Mouse (Mus musculus): Measurements from ENCODE around the gene Ebna1bp2. TPM values are rescaled to one million over a fixed set of nuclear protein-coding genes. Genes with fewer than 3 reads are reported as not detected.

Ebna1bp2 gene
- polyA plus RNA-seq (2012; ENCODE audit: insufficient read depth, insufficient read length, missing spikeins): 45.1 and 47.8 TPM in 2 replicates

GRCm38 (mm10) chr4:118620279-118620966, at the start of gene Ebna1bp2, which contains the start of gene Cfap57:
Gene Ebna1bp2 (plus strand): TSS chr4:118620799.
Gene Cfap57 (minus strand): TSS chr4:118620777.
- Histone ChIP-seq H3K27ac (replicated peaks; ENCODE audit: low read depth, low read length) (no peak within 1 kb of the TSS), H3K4me1 (ENCODE audit: control insufficient read depth, insufficient read depth, insufficient read length, low read length) (peaks cover 5% of the 10 kb centered on the region), H3K4me3 (ENCODE audit: insufficient read depth, low read depth, low read length) (peak within 1 kb of the TSS; percentile 87)

GRCm38 (mm10) chr4:118571441-118571840, 49.2 kb upstream of the Ebna1bp2 start:
- Histone ChIP-seq H3K4me3 (ENCODE audit: insufficient read depth, low read depth, low read length) (no peak overlapping the region), H3K27ac (replicated peaks; ENCODE audit: low read depth, low read length) (no peak overlapping the region), H3K4me1 (ENCODE audit: control insufficient read depth, insufficient read depth, insufficient read length, low read length) (no peaks in the 10 kb centered on the region)

GRCm38 (mm10) chr4:118576097-118576496, 44.5 kb upstream of the Ebna1bp2 start:
- no peaks in the 10 kb centered on the region for H3K4me1 ChIP-seq (ENCODE audit: control insufficient read depth, insufficient read depth, insufficient read length, low read length)
- H3K27ac ChIP-seq (replicated peaks; ENCODE audit: low read depth, low read length): no peak overlapping the region
- no peak overlapping the region for H3K4me3 ChIP-seq (ENCODE audit: insufficient read depth, low read depth, low read length)

- Histone ChIP-seq H3K27ac (replicated peaks; ENCODE audit: low read depth, low read length) (no peak overlapping the region), H3K4me1 (ENCODE audit: control insufficient read depth, insufficient read depth, insufficient read length, low read length) (no peaks in the 10 kb centered on the region), H3K4me3 (ENCODE audit: insufficient read depth, low read depth, low read length) (no peak overlapping the region)
These were observed 41.3 kb upstream of the Ebna1bp2 start for GRCm38 (mm10) chr4:118579313-118579712.

GRCm38 (mm10) chr4:118581508-118581907, 39.1 kb upstream of the Ebna1bp2 start:
- no peak overlapping the region for H3K4me3 ChIP-seq (ENCODE audit: insufficient read depth, low read depth, low read length)
- H3K27ac ChIP-seq (replicated peaks; ENCODE audit: low read depth, low read length): no peak overlapping the region
- H3K4me1 ChIP-seq (ENCODE audit: control insufficient read depth, insufficient read depth, insufficient read length, low read length): no peaks in the 10 kb centered on the region

- Histone ChIP-seq H3K27ac (replicated peaks; ENCODE audit: low read depth, low read length) (no peak overlapping the region), H3K4me3 (ENCODE audit: insufficient read depth, low read depth, low read length) (no peak overlapping the region), H3K4me1 (ENCODE audit: control insufficient read depth, insufficient read depth, insufficient read length, low read length) (no peaks in the 10 kb centered on the region)
These were observed 38.0 kb upstream of the Ebna1bp2 start for GRCm38 (mm10) chr4:118582629-118583028.

- Histone ChIP-seq H3K4me1 (ENCODE audit: control insufficient read depth, insufficient read depth, insufficient read length, low read length) (no peaks in the 10 kb centered on the region), H3K4me3 (ENCODE audit: insufficient read depth, low read depth, low read length) (no peak overlapping the region), H3K27ac (replicated peaks; ENCODE audit: low read depth, low read length) (no peak overlapping the region)
These were observed 31.4 kb upstream of the Ebna1bp2 start for GRCm38 (mm10) chr4:118589053-118589732.

GRCm38 (mm10) chr4:118589733-118590130, 30.9 kb upstream of the Ebna1bp2 start:
- H3K4me3 ChIP-seq (ENCODE audit: insufficient read depth, low read depth, low read length): no peak overlapping the region
- H3K27ac ChIP-seq (replicated peaks; ENCODE audit: low read depth, low read length): no peak overlapping the region
- H3K4me1 ChIP-seq (ENCODE audit: control insufficient read depth, insufficient read depth, insufficient read length, low read length): no peaks in the 10 kb centered on the region

GRCm38 (mm10) chr4:118604065-118604464, 16.5 kb upstream of the Ebna1bp2 start:
- no peak overlapping the region for H3K27ac ChIP-seq (replicated peaks; ENCODE audit: low read depth, low read length)

GRCm38 (mm10) chr4:118609836-118610235, 10.8 kb upstream of the Ebna1bp2 start:
- Histone ChIP-seq H3K4me3 (ENCODE audit: insufficient read depth, low read depth, low read length) (no peak overlapping the region), H3K4me1 (ENCODE audit: control insufficient read depth, insufficient read depth, insufficient read length, low read length) (no peaks in the 10 kb centered on the region), H3K27ac (replicated peaks; ENCODE audit: low read depth, low read length) (no peak overlapping the region)

More at GRCm38 (mm10) chr4:118604065-118604464, 16.5 kb upstream of the Ebna1bp2 start:
- H3K4me3 ChIP-seq (ENCODE audit: insufficient read depth, low read depth, low read length): no peak overlapping the region
- no peaks in the 10 kb centered on the region for H3K4me1 ChIP-seq (ENCODE audit: control insufficient read depth, insufficient read depth, insufficient read length, low read length)

- no peak overlapping the region for H3K27ac ChIP-seq (replicated peaks; ENCODE audit: low read depth, low read length)
- H3K4me1 ChIP-seq (ENCODE audit: control insufficient read depth, insufficient read depth, insufficient read length, low read length): no peaks in the 10 kb centered on the region
- H3K4me3 ChIP-seq (ENCODE audit: insufficient read depth, low read depth, low read length): no peak overlapping the region
These were observed 8.0 kb upstream of the Ebna1bp2 start for GRCm38 (mm10) chr4:118612619-118613018.

- no peaks in the 10 kb centered on the region for H3K4me1 ChIP-seq (ENCODE audit: control insufficient read depth, insufficient read depth, insufficient read length, low read length)
- no peak overlapping the region for H3K27ac ChIP-seq (replicated peaks; ENCODE audit: low read depth, low read length)
- no peak overlapping the region for H3K4me3 ChIP-seq (ENCODE audit: insufficient read depth, low read depth, low read length)
These were observed 5.2 kb upstream of the Ebna1bp2 start for GRCm38 (mm10) chr4:118615412-118615811.

- no peak overlapping the region for H3K27ac ChIP-seq (replicated peaks; ENCODE audit: low read depth, low read length)
- peaks cover 5% of the 10 kb centered on the region for H3K4me1 ChIP-seq (ENCODE audit: control insufficient read depth, insufficient read depth, insufficient read length, low read length)
- H3K4me3 ChIP-seq (ENCODE audit: insufficient read depth, low read depth, low read length): peak overlapping the region; percentile 87
These were observed 345 bp downstream of the Ebna1bp2 start for GRCm38 (mm10) chr4:118620967-118621320.

- Histone ChIP-seq H3K4me1 (ENCODE audit: control insufficient read depth, insufficient read depth, insufficient read length, low read length) (peaks cover 5% of the 10 kb centered on the region), H3K4me3 (ENCODE audit: insufficient read depth, low read depth, low read length) (no peak overlapping the region), H3K27ac (replicated peaks; ENCODE audit: low read depth, low read length) (no peak overlapping the region)
These were observed 1.2 kb downstream of the Ebna1bp2 start for GRCm38 (mm10) chr4:118621781-118622180.

GRCm38 (mm10) chr4:118630261-118630660, 9.7 kb downstream of the Ebna1bp2 start:
- Histone ChIP-seq H3K27ac (replicated peaks; ENCODE audit: low read depth, low read length) (no peak overlapping the region), H3K4me3 (ENCODE audit: insufficient read depth, low read depth, low read length) (no peak overlapping the region), H3K4me1 (ENCODE audit: control insufficient read depth, insufficient read depth, insufficient read length, low read length) (no peaks in the 10 kb centered on the region)

All from brown adipose tissue, adult 24 weeks (tissue).